ENCODE assay signal across 8 mouse cellular contexts in genomic region chr6:56362650-56363049, GRCm38 (mm10).
DNase-seq lines count a peak whose midpoint lies in the region; ATAC-seq lines count a peak whose summit lies in the region.

No protein-coding gene starts in this region.

- H3K4me3 ChIP-seq in heart, embryonic 10.5 days = peak overlapping the region; percentile 67
- H3K4me3 ChIP-seq in embryonic facial prominence, embryonic 13.5 days = peak overlapping the region; percentile 42; the same call in 1 of the 2 replicates
- peak overlapping the region; percentile 57 for H3K4me3 ChIP-seq in midbrain, embryonic 14.5 days (replicated peaks; ENCODE audit: low read depth, low read length)

- 7% methylated on average over 5 of the region's 5 CpGs for WGBS in heart, embryonic 10.5 days
- WGBS in embryonic facial prominence, embryonic 13.5 days = 4% methylated on average over 5 of the region's 5 CpGs
- 2% methylated on average over 5 of the region's 5 CpGs for WGBS in midbrain, embryonic 14.5 days

- H3K36me3 ChIP-seq in heart, embryonic 10.5 days = no peaks in the 10 kb centered on the region
- no peaks in the 10 kb centered on the region for H3K36me3 ChIP-seq in embryonic facial prominence, embryonic 13.5 days
- no peaks in the 10 kb centered on the region for H3K36me3 ChIP-seq in midbrain, embryonic 14.5 days (ENCODE audit: control insufficient read depth, insufficient read depth, low read length)

- peak overlapping the region; percentile 72; the same call in 1 of the 2 replicates for H3K27ac ChIP-seq in heart, embryonic 10.5 days
- no peak overlapping the region for H3K27ac ChIP-seq in embryonic facial prominence, embryonic 13.5 days
- no peak overlapping the region for H3K27ac ChIP-seq in midbrain, embryonic 14.5 days (replicated peaks; ENCODE audit: low read depth, low read length)

- H3K27me3 ChIP-seq in heart, embryonic 10.5 days (ENCODE audit: insufficient read depth, poor library complexity, severe bottlenecking) = no peaks in the 10 kb centered on the region
- peaks cover 36% of the 10 kb centered on the region for H3K27me3 ChIP-seq in embryonic facial prominence, embryonic 13.5 days
- no peaks in the 10 kb centered on the region for H3K27me3 ChIP-seq in midbrain, embryonic 14.5 days (ENCODE audit: control insufficient read depth, insufficient read depth, low read length)

- H3K9ac ChIP-seq in embryonic facial prominence, embryonic 13.5 days = no peak overlapping the region
- H3K9ac ChIP-seq in midbrain, embryonic 14.5 days (replicated peaks; ENCODE audit: low read length) = no peak overlapping the region

- no peak for DNase-seq in heart, embryonic 10.5 days (ENCODE audit: low spot score)
- DNase-seq in heart, adult 9 months (ENCODE audit: low spot score in 2 of 2) = no peak
- peak; percentile 50 for DNase-seq in heart, postnatal 4 days
- DNase-seq in midbrain, embryonic 14.5 days = peak; percentile 66
- DNase-seq in adrenal gland, postnatal 36 days = no peak
- no peak for DNase-seq in spleen, postnatal 4 days (ENCODE audit: low spot score in 2 of 2)
- no peak for DNase-seq in left cerebral cortex, adult 11 months (ENCODE audit: low spot score)

- no peak for ATAC-seq in embryonic facial prominence, embryonic 13.5 days (ENCODE audit: insufficient number of reproducible peaks, insufficient read depth, low FRiP score, low TSS enrichment, low read depth)
- peak; percentile 46 for ATAC-seq in midbrain, embryonic 14.5 days (ENCODE audit: low FRiP score, low TSS enrichment)

- H3K9me3 ChIP-seq in heart, embryonic 10.5 days = no peaks in the 10 kb centered on the region
- H3K9me3 ChIP-seq in embryonic facial prominence, embryonic 13.5 days = no peaks in the 10 kb centered on the region
- no peaks in the 10 kb centered on the region for H3K9me3 ChIP-seq in midbrain, embryonic 14.5 days (ENCODE audit: control insufficient read depth, low read length)

- H3K4me1 ChIP-seq in heart, embryonic 10.5 days = peaks cover 14% of the 10 kb centered on the region
- H3K4me1 ChIP-seq in embryonic facial prominence, embryonic 13.5 days = peaks cover 14% of the 10 kb centered on the region
- 0 out of 2 replicates have a peak, but pooled peaks cover 12% of the 10 kb centered on the region for H3K4me1 ChIP-seq in midbrain, embryonic 14.5 days (ENCODE audit: control insufficient read depth, insufficient read depth, low read length)

- H3K4me2 ChIP-seq in embryonic facial prominence, embryonic 13.5 days = peak overlapping the region; percentile 78
- H3K4me2 ChIP-seq in midbrain, embryonic 14.5 days (ENCODE audit: low read length) = peak overlapping the region; percentile 97

Comparison
In these comparisons a context has a peak if more than half of its experiments do, and no peak if none do; other contexts are left out.
1. DNase-seq: peak in heart, postnatal 4 days (single experiment) and midbrain, embryonic 14.5 days (single experiment); none in heart, embryonic 10.5 days (single experiment), heart, adult 9 months (0 of 2), adrenal gland, postnatal 36 days (0 of 2), spleen, postnatal 4 days (0 of 2) and left cerebral cortex, adult 11 months (single experiment).
2. Peak in every context shown above with its lines, with median percentiles within 50 percentile points of each other: H3K4me3 ChIP-seq.